Mouse (Mus musculus): ENCODE results near the gene Rgs6. TPM values are rescaled to one million over a fixed set of nuclear protein-coding genes. Genes with fewer than 3 reads are reported as not detected.

Gene Rgs6
- total RNA-seq, 2 experiments from 2014 or later = not detected

GRCm38 (mm10) chr12:82751846-82752245, 163.8 kb downstream of the Rgs6 start:
- no peak for ATAC-seq (replicated peaks; ENCODE audit: poor library complexity)

- ATAC-seq (replicated peaks; ENCODE audit: poor library complexity) = no peak
Observed at GRCm38 (mm10) chr12:82754501-82754900, 166.4 kb downstream of the Rgs6 start.

- ATAC-seq (replicated peaks; ENCODE audit: poor library complexity) = no peak
Observed at GRCm38 (mm10) chr12:82756756-82757155, 168.7 kb downstream of the Rgs6 start.

GRCm38 (mm10) chr12:82757367-82757766, 169.3 kb downstream of the Rgs6 start:
- ATAC-seq (replicated peaks; ENCODE audit: poor library complexity) = no peak

- ATAC-seq (replicated peaks; ENCODE audit: poor library complexity) = no peak
Observed at GRCm38 (mm10) chr12:82762046-82762445, 174.0 kb downstream of the Rgs6 start.

GRCm38 (mm10) chr12:82768726-82769125, 180.6 kb downstream of the Rgs6 start:
- no peak for ATAC-seq (replicated peaks; ENCODE audit: poor library complexity)

- ATAC-seq (replicated peaks; ENCODE audit: poor library complexity) = no peak
Observed at GRCm38 (mm10) chr12:82772215-82772614, 184.1 kb downstream of the Rgs6 start.

- no peak for ATAC-seq (replicated peaks; ENCODE audit: poor library complexity)
Observed at GRCm38 (mm10) chr12:82774576-82774975, 186.5 kb downstream of the Rgs6 start.

GRCm38 (mm10) chr12:82776686-82777085, 188.6 kb downstream of the Rgs6 start:
- ATAC-seq (replicated peaks; ENCODE audit: poor library complexity) = no peak

GRCm38 (mm10) chr12:82780936-82781335, 192.8 kb downstream of the Rgs6 start:
- ATAC-seq (replicated peaks; ENCODE audit: poor library complexity) = no peak

- no peak for ATAC-seq (replicated peaks; ENCODE audit: poor library complexity)
Observed at GRCm38 (mm10) chr12:82781414-82781813, 193.3 kb downstream of the Rgs6 start.

- no peak for ATAC-seq (replicated peaks; ENCODE audit: poor library complexity)
Observed at GRCm38 (mm10) chr12:82792122-82792521, 204.0 kb downstream of the Rgs6 start.

- no peak for ATAC-seq (replicated peaks; ENCODE audit: poor library complexity)
Observed at GRCm38 (mm10) chr12:82799892-82800291, 211.8 kb downstream of the Rgs6 start.

- ATAC-seq (replicated peaks; ENCODE audit: poor library complexity) = no peak
Observed at GRCm38 (mm10) chr12:82801736-82802135, 213.6 kb downstream of the Rgs6 start.

- no peak for ATAC-seq (replicated peaks; ENCODE audit: poor library complexity)
Observed at GRCm38 (mm10) chr12:82802711-82803110, 214.6 kb downstream of the Rgs6 start.

GRCm38 (mm10) chr12:82805167-82805566, 217.1 kb downstream of the Rgs6 start:
- ATAC-seq (replicated peaks; ENCODE audit: poor library complexity) = no peak

GRCm38 (mm10) chr12:82810631-82811030, 222.5 kb downstream of the Rgs6 start:
- ATAC-seq (replicated peaks; ENCODE audit: poor library complexity) = no peak

- ATAC-seq (replicated peaks; ENCODE audit: poor library complexity) = no peak
Observed at GRCm38 (mm10) chr12:82815982-82816381, 227.9 kb downstream of the Rgs6 start.

- no peak for ATAC-seq (replicated peaks; ENCODE audit: poor library complexity)
Observed at GRCm38 (mm10) chr12:82819328-82819727, 231.2 kb downstream of the Rgs6 start.

- ATAC-seq (replicated peaks; ENCODE audit: poor library complexity) = no peak
Observed at GRCm38 (mm10) chr12:82819991-82820390, 231.9 kb downstream of the Rgs6 start.

- ATAC-seq (replicated peaks; ENCODE audit: poor library complexity) = no peak
Observed at GRCm38 (mm10) chr12:82822821-82823620, 234.9 kb downstream of the Rgs6 start.

GRCm38 (mm10) chr12:82830333-82830732, 242.2 kb downstream of the Rgs6 start:
- no peak for ATAC-seq (replicated peaks; ENCODE audit: poor library complexity)

GRCm38 (mm10) chr12:82838544-82838943, 250.5 kb downstream of the Rgs6 start:
- ATAC-seq (replicated peaks; ENCODE audit: poor library complexity) = no peak

All from megakaryocyte progenitor cell, adult 5-6 weeks (primary cell).